Mouse (Mus musculus) liver, embryonic 13.5 days (tissue): ENCODE results near the gene Tmem179b. TPM values are rescaled to one million over a fixed set of nuclear protein-coding genes. Genes with fewer than 3 reads are reported as not detected.

ENCODE experiments used
- ATAC-seq: fragments of 200-750 bp; cut with Nextera tagmentation; 2 replicates; pipeline ENCODE4 v1.8.0; 2017; ENCODE audit warnings: low read depth, mild to moderate bottlenecking, moderate number of reproducible peaks, moderate library complexity
- DNase-seq: peaks from one replicate; pipeline ENCODE4 v3.0.0; 2022
- H3K27ac ChIP-seq: fragments of 300-500 bp; sonication (generic); 2 replicates; pipeline ENCODE4 v1.5.1; 2015; ENCODE audit warnings: moderate library complexity, mild to moderate bottlenecking, inconsistent platforms
- H3K27me3 ChIP-seq: fragments of 300-500 bp; sonication (generic); 2 replicates; pipeline ENCODE4 v1.6.1; 2015; ENCODE audit warnings: mild to moderate bottlenecking, inconsistent platforms
- H3K36me3 ChIP-seq: fragments of 300-500 bp; sonication (generic); 2 replicates; pipeline ENCODE4 v1.6.1; 2015; ENCODE audit warnings: mild to moderate bottlenecking, inconsistent platforms
- H3K4me1 ChIP-seq: fragments of 300-500 bp; sonication (generic); replicated peaks from 2 replicates; pipeline ENCODE4 v1.6.1; 2015; ENCODE audit warnings: inconsistent platforms
- H3K4me2 ChIP-seq: fragments of 300-500 bp; sonication (generic); 2 replicates; pipeline ENCODE4 v1.6.1; 2015; ENCODE audit warnings: inconsistent platforms, mild to moderate bottlenecking, moderate library complexity
- H3K4me3 ChIP-seq: fragments of 300-500 bp; sonication (generic); replicated peaks from 2 replicates; pipeline ENCODE4 v1.5.1; 2015; ENCODE audit warnings: mild to moderate bottlenecking, inconsistent platforms
- H3K9ac ChIP-seq: fragments of 300-500 bp; sonication (generic); 2 replicates; pipeline ENCODE4 v1.6.1; 2015; ENCODE audit warnings: mild to moderate bottlenecking, inconsistent platforms
- H3K9me3 ChIP-seq: fragments of 300-500 bp; sonication (generic); replicated peaks from 2 replicates; pipeline ENCODE4 v1.6.1; 2016; ENCODE audit warnings: inconsistent platforms
- WGBS: fragments of 180-500 bp; shearing (Covaris S2); methylation state at CpG from one replicate; pipeline ENCODE4 v1.1.7; 2015; ENCODE audit not compliant: insufficient replicate concordance; 5-methylcytosine and 5-hydroxymethylcytosine counted together
- polyA plus RNA-seq: library from polyadenylated mRNA; unstranded; fragments of >200 nt; fragmentation: Nextera tagmentation; extraction: Ambion mirVana; gene quantifications from 2 replicates; pipeline ENCODE4 v1.2.1, GENCODE M21; 2015

The Tmem179b gene
- polyA plus RNA-seq, 1 experiment from 2014 or later, result 97.1 TPM

DNA sequence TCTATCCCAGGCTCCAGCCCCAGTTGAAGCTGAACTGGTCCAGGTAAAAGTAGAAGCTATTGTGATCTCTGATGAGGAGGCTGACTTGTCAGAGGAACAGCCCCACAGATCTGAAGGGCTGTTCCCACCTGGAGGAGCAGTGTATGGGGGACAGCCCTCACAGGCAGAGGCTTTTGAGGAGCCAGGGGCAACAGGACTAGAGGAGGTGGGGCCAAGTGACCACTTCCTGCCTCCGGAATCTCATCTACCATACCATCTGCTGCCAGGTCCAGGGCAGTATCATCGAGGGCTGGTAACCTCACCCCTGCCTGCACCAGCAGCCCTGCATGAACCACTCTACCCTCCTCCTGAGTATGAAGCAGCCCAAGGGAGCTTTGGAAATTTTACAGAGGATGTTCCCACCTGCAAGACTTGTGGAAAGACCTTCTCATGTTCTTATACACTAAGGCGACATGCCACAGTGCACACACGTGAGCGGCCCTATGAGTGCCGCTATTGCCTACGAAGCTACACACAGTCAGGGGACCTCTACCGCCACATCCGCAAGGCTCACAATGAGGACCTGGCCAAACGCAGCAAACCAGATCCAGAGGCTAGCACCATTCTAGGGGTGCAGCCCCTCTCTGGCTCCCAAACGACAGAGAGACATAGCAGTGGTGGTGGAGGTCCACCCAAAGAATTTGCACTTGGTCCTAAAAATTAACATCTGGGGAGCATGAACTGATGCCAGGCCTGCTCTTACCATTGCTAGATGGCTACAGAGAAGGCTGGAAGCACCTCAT is 29.8 kb upstream of the Tmem179b start:
- no peak overlapping the region for H3K4me3 ChIP-seq
- ATAC-seq, result no peak
- 0 out of 2 replicates have a peak overlapping the region, but pooled peaks have one; percentile 4 for H3K4me2 ChIP-seq
- DNase-seq, result no peak
- H3K36me3 ChIP-seq, result peaks cover 29% of the 10 kb centered on the region
- peaks cover 36% of the 10 kb centered on the region for H3K4me1 ChIP-seq
- H3K9ac ChIP-seq, result peak overlapping the region; percentile 37; the same call in 1 of the 2 replicates
- peak overlapping the region; percentile 72 for H3K27ac ChIP-seq
- H3K27me3 ChIP-seq, result no peaks in the 10 kb centered on the region
- no peaks in the 10 kb centered on the region for H3K9me3 ChIP-seq
- WGBS, result 62% methylated on average over 11 of the region's 11 CpGs

DNA sequence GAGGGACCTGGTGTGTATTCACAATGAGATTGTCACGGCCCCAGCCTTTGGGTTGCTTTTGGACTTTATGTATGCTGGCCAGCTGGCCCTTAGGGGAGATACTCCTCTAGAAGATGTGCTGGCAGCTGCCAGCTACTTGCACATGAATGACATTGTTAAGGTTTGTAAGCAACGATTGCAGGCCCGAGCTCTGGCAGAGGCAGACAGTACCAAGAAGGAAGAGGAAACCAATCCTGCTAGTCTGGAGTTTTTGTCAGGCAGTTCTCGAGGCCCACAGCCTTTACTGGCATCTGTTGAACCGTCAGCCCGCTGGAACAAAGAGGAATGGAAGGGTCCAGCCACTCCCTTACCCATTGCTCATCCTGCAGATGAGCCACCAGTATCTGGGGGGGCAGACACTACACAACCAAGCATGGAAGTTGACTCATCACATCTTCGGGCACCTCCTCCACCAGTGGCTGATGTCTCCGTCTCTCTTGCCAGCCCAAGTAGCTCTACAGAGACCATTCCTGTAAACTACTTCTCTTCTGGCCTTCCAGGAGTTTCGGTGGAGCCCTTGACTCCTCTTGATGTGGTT is 29.0 kb upstream of the Tmem179b start:
- Histone ChIP-seq H3K4me3 (peak overlapping the region; percentile 68), H3K27ac (peak overlapping the region; percentile 72), H3K36me3 (peaks cover 24% of the 10 kb centered on the region), H3K9me3 (no peaks in the 10 kb centered on the region), H3K9ac (peak overlapping the region; percentile 37; the same call in 1 of the 2 replicates), H3K4me1 (peaks cover 41% of the 10 kb centered on the region), H3K4me2 (peak overlapping the region; percentile 78), H3K27me3 (no peaks in the 10 kb centered on the region)
- ATAC-seq, result no peak
- WGBS, result 63% methylated on average over 9 of the region's 9 CpGs
- DNase-seq, result no peak

DNA sequence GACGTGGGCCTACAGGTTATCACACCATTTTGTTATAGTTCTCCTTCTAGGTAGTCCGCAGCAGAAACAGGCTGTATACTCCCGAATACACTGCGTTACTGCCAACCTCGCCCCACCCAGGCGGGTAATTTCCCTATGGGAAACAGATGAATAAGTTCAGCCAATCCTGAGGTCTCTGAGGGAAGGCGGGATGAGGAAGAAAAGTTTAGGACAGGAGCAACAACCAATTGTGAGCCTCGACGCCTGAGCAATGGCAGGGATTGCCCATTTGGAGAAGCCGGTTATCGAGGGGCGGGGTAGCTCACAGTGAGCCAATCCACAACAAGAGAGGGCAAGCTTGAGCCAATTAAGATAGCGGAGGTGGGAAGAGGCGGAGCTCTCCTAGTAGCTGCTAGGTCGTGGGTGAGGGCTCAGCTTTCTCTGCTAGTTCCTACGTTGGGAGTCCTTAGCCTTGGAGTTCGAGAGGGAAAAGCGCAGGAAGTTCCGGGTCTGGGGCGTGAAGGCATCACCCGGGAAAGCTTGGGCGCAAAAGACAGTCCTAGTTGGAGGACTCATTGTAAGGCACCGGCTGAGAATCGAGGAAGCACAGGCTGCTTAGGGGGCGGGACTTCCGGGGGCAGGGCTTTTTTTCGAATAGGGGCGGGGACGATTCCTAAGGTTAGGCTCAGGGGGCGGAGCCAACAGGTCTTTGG is 28.0 kb upstream of the Tmem179b start, which contains the start of gene Zbtb3:
TSS of gene Zbtb3 (plus strand) at position 426 of the 692 bp plus-strand sequence.
- peaks cover 48% of the 10 kb centered on the region for H3K4me1 ChIP-seq
- peak within 1 kb of the TSS; percentile 78 for H3K4me2 ChIP-seq
- peak; percentile 95 for ATAC-seq
- H3K27me3 ChIP-seq, result no peaks in the 10 kb centered on the region
- H3K4me3 ChIP-seq, result peak within 1 kb of the TSS; percentile 68
- H3K9ac ChIP-seq, result peak within 1 kb of the TSS; percentile 69
- H3K36me3 ChIP-seq, result peaks cover 17% of the 10 kb centered on the region
- no peaks in the 10 kb centered on the region for H3K9me3 ChIP-seq
- WGBS, result under 1% methylated on average over 30 of the region's 30 CpGs
- H3K27ac ChIP-seq, result peak within 1 kb of the TSS; percentile 80
- peak; percentile 97 for DNase-seq

DNA sequence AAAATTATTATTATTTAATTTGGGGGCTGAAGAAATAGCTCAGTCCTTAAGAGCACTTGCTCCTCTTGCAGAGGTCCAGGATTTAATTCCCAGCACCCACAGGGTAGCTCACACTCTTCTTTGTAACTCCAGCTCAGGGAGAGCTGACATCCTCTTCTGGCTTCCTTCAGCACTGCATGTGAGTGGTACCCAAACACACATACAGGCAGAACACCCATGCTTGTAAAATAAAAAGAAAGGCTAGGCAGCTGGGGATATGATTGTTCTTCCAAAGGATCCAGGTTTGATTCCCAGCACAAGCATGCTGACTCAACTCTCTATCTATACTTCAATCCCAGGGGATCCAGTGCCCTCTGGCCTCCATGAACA is 24.7 kb upstream of the Tmem179b start:
- H3K36me3 ChIP-seq, result peaks cover 20% of the 10 kb centered on the region
- peak overlapping the region; percentile 73 for H3K4me3 ChIP-seq
- H3K27ac ChIP-seq, result no peak overlapping the region
- peak overlapping the region; percentile 79 for H3K4me2 ChIP-seq
- no peaks in the 10 kb centered on the region for H3K27me3 ChIP-seq
- no peak overlapping the region; the same call in 1 of the 2 replicates for H3K9ac ChIP-seq
- DNase-seq (no peak), ATAC-seq (no peak)
- H3K4me1 ChIP-seq, result peaks cover 50% of the 10 kb centered on the region
- no peaks in the 10 kb centered on the region for H3K9me3 ChIP-seq

DNA sequence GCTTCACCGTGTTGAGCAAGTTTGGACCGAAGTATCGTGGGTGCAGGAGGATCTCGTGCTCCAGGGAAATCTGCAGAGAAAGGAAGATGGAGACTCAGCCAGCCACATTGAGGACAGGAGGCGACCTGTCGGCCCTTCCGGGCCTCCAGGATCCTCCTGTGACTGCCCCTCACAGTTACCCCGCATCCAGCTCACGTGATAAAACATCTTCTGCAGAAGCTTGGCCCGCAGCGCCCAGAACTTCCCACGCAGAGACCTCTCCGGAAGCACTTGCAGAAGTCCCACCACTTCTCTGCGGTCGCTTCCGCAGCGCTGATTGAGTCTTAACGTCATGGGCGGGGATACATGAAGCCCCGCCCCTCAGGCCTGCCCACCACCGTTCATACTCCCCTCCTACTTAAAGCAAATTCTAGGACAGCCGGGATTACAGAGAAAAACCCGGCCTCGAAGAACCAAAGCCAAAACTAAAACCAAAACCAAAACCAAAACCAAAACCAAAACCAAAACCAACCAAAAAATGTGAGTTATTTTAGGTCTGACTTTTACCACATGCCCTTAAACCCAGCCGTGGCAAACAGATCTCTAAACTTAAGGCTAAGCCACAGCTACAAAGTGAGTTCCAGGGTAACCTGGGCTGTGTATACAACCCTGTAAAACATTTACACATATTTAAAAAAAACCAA is 24.1 kb upstream of the Tmem179b start, which contains the start of gene Polr2g:
TSS of gene Polr2g (minus strand) at position 314 of the 683 bp plus-strand sequence.
- H3K27me3 ChIP-seq, result no peaks in the 10 kb centered on the region
- H3K9ac ChIP-seq, result peak within 1 kb of the TSS; percentile 79
- peak within 1 kb of the TSS; percentile 60 for H3K27ac ChIP-seq
- H3K9me3 ChIP-seq, result no peaks in the 10 kb centered on the region
- peaks cover 25% of the 10 kb centered on the region for H3K36me3 ChIP-seq
- peak within 1 kb of the TSS; percentile 79 for H3K4me2 ChIP-seq
- DNase-seq (peak; percentile 79), ATAC-seq (peak; percentile 60)
- WGBS, result 1% methylated on average over 25 of the region's 25 CpGs
- H3K4me1 ChIP-seq, result peaks cover 45% of the 10 kb centered on the region
- peak within 1 kb of the TSS; percentile 73 for H3K4me3 ChIP-seq

DNA sequence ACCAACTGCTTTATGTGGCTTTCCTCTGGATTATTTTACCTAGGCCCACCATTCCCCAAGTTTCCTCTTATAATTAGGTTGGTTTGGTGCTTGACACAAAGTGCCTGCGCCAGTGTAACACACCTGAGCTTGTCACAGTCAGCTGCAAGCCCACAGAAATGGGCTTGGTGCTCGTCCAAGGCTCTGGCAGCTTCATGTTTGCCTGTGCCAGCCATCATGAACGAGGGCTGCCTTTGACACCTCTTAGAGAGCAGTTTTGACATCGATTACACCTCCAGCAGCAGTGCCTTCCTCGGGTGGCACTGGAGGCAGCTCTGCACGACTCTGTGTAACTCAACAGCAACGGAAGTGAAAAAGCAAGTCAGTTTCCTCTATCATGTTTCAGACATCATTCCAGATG is 15.9 kb upstream of the Tmem179b start:
- Histone ChIP-seq H3K4me2 (no peak overlapping the region), H3K4me1 (peaks cover 14% of the 10 kb centered on the region), H3K9ac (no peak overlapping the region), H3K36me3 (peaks cover 35% of the 10 kb centered on the region), H3K9me3 (no peaks in the 10 kb centered on the region), H3K27me3 (no peaks in the 10 kb centered on the region), H3K4me3 (no peak overlapping the region), H3K27ac (no peak overlapping the region)
- ATAC-seq (no peak), DNase-seq (no peak)
- WGBS, result 64% methylated on average over 7 of the region's 7 CpGs

DNA sequence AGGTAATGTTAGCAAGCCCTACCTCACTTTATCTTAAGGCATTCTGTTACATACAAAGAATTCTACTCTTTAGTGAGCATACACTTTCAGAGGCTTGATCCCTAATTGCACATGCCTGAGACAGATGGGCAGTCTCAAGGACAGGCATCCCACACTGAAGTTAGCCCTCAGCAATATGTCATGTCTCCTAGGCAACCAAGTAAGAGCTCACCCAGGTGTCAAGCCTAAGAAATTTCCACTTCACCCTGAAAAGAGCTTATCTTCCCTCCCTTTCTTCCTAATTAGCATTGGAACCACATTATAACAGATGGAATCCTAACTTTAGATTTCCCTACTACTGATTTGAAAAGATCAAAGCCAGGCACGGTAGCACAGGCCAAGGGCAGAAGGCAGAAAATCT is 14.9 kb upstream of the Tmem179b start:
- Histone ChIP-seq H3K9me3 (no peaks in the 10 kb centered on the region), H3K4me2 (no peak overlapping the region), H3K9ac (no peak overlapping the region; the same call in 1 of the 2 replicates), H3K4me3 (no peak overlapping the region), H3K4me1 (peaks cover 22% of the 10 kb centered on the region), H3K27me3 (no peaks in the 10 kb centered on the region), H3K27ac (peak overlapping the region; percentile 19; the same call in 1 of the 2 replicates), H3K36me3 (peaks cover 25% of the 10 kb centered on the region)
- 62% methylated on average over 1 of the region's 1 CpGs for WGBS
- no peak for DNase-seq
- no peak for ATAC-seq

DNA sequence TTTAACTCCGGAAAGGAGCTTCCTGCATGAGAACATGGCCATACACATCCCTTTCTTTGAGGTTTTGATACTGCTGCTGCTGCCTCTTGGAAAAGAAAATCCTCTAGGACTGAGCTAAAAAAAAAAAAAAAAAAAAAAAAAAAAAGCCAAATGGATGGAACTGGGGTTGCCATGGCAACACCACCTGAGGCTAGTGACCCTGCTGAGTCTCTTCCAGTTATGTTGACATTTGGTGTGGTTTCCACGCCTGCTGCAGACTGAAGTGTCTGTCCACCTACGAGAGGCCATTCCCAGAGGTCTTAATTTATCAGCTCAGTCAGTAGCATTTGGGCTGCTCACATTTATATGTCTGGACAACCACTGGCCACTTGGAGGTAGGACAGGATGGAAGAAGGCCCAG is 14.3 kb upstream of the Tmem179b start:
- Histone ChIP-seq H3K4me3 (no peak overlapping the region), H3K4me1 (peaks cover 22% of the 10 kb centered on the region), H3K27ac (no peak overlapping the region), H3K9ac (no peak overlapping the region), H3K36me3 (peaks cover 23% of the 10 kb centered on the region), H3K27me3 (no peaks in the 10 kb centered on the region), H3K4me2 (no peak overlapping the region), H3K9me3 (no peaks in the 10 kb centered on the region)
- ATAC-seq (no peak), DNase-seq (no peak)
- 56% methylated on average over 3 of the region's 3 CpGs for WGBS

DNA sequence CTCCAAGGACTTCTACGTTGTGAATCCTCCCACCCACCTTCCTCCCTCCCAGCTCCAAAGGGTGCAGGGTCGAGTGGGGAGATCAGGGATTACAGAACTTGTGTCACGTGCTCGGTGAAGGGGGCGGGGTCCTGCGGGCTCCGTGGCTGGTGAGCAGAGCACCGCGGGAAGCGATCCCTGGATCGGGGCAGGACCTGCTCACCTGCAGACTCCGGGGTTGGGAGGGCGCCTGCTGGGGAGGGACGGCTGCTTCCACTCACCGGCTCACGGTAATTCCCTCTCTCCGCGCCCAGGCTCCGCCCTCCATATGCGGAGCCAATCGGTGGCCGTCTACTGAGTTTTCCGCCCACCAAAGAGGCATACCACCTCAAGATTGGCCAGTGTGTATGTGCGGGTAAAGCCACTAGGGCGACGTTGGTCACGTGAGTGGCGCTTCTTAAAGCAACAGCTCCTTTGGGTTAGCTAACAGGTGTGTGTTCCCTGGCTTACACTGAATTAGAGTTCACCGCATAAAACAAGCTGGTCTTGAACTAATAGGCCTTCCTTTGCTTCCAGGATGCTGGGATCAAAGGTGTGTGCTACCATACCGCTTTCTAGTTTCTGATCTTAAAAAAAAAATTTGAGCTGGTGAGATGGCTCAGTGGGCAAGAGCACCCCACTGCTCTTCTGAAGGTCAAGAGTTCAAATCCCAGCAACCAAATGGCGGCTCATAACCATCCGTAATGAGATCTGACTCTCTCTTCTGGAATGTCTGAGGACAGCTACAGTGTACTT is 11.9 kb upstream of the Tmem179b start, which contains the start of gene Taf6l:
TSS of gene Taf6l (minus strand) at position 410 of the 774 bp plus-strand sequence.
- WGBS, result 1% methylated on average over 32 of the region's 32 CpGs
- peaks cover 22% of the 10 kb centered on the region for H3K4me1 ChIP-seq

DNA sequence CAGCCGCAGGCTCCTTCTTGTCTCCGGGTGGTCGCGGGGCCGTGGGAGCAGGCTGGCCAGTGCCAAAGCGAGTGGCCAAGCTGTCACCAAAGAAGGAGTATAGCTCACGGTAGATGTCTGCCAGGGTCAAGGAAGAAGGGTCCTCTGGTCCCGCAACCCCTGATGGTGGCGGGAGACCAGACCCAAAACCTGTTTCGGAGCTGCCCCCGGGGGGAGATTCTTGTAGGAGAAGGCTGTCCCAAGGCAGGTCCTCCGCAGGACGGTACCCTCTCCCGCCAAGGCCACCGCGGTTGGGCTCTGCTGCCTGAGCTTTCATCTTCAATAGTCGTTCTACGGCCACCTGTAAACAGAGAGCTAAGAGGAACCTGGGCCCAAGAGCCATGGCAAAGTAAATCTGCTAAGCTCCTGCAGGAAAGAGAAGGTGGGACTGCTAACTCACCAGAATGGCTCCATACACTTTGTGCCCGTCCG is 719 bp upstream of the Tmem179b start:
- Histone ChIP-seq H3K4me3 (peak overlapping the region; percentile 87), H3K36me3 (peaks cover 53% of the 10 kb centered on the region), H3K9me3 (no peaks in the 10 kb centered on the region), H3K4me2 (peak overlapping the region; percentile 99), H3K4me1 (peaks cover 57% of the 10 kb centered on the region), H3K27me3 (no peaks in the 10 kb centered on the region), H3K9ac (peak overlapping the region; percentile 98), H3K27ac (peak overlapping the region; percentile 99)
- no peak for DNase-seq
- 8% methylated on average over 20 of the region's 20 CpGs for WGBS
- ATAC-seq, result no peak

More for the DNA sequence above, 11.9 kb upstream of the Tmem179b start, which contains the start of gene Taf6l:
- Histone ChIP-seq H3K9me3 (no peaks in the 10 kb centered on the region), H3K9ac (peak within 1 kb of the TSS; percentile 87), H3K4me2 (peak within 1 kb of the TSS; percentile 89), H3K27me3 (no peaks in the 10 kb centered on the region), H3K4me3 (peak within 1 kb of the TSS; percentile 79), H3K27ac (peak within 1 kb of the TSS; percentile 87), H3K36me3 (peaks cover 31% of the 10 kb centered on the region)
- ATAC-seq (peak; percentile 99), DNase-seq (peak; percentile 94)
